8 mouse cellular contexts compared by ENCODE assay signal in genomic region chr9:44878776-44879500, GRCm38 (mm10). TPM values are rescaled to one million over a fixed set of nuclear protein-coding genes. Genes with fewer than 3 reads are reported as not detected.
DNase-seq lines count a peak whose midpoint lies in the region; ATAC-seq and TF ChIP-seq lines count a peak whose summit lies in the region.

No protein-coding gene starts in this region.

- no peak for ATAC-seq in lung, embryonic 14.5 days (ENCODE audit: insufficient read depth)
- peak; percentile 27 for ATAC-seq in common myeloid progenitor, adult 5-6 weeks (replicated peaks; ENCODE audit: low read depth, poor library complexity, severe bottlenecking)
- no peak for ATAC-seq in midbrain, postnatal 0 days (ENCODE audit: low FRiP score)

- peak overlapping the region; percentile 100 for H3K4me2 ChIP-seq in lung, embryonic 14.5 days
- H3K4me2 ChIP-seq in midbrain, postnatal 0 days (ENCODE audit: low read depth, low read length, poor library complexity, severe bottlenecking), result peak overlapping the region; percentile 90

- no peak for DNase-seq in lung, embryonic 14.5 days
- no peak for DNase-seq in lung, postnatal 36 days
- DNase-seq in induced T-regulatory cell, adult 2 months (ENCODE audit: low read depth), result peak; percentile 86
- DNase-seq in midbrain, postnatal 0 days (ENCODE audit: low spot score), result no peak
- DNase-seq in frontal cortex, postnatal 36 days (ENCODE audit: low spot score in 2 of 2), result no peak
- no peak for DNase-seq in kidney, adult 9 months
- no peak for DNase-seq in urinary bladder, adult 18-20 months (ENCODE audit: low spot score in 2 of 2)

- H3K36me3 ChIP-seq in lung, embryonic 14.5 days (ENCODE audit: insufficient read depth), result no peaks in the 10 kb centered on the region
- H3K36me3 ChIP-seq in midbrain, postnatal 0 days (ENCODE audit: insufficient read depth, low read length), result no peaks in the 10 kb centered on the region

- no peak for TF ChIP-seq CTCF in lung, embryonic 14.5 days (IDR thresholded peaks at IDR 0.05; ENCODE audit: low read depth)
- TF ChIP-seq CTCF in midbrain, postnatal 0 days (IDR thresholded peaks at IDR 0.05), result no peak

- peak overlapping the region; percentile 93 for H3K9ac ChIP-seq in lung, embryonic 14.5 days
- peak overlapping the region; percentile 99 for H3K9ac ChIP-seq in midbrain, postnatal 0 days (replicated peaks; ENCODE audit: low read length, poor library complexity, severe bottlenecking)

- H3K27me3 ChIP-seq in lung, embryonic 14.5 days (ENCODE audit: insufficient read depth, low read length), result no peaks in the 10 kb centered on the region
- no peaks in the 10 kb centered on the region for H3K27me3 ChIP-seq in midbrain, postnatal 0 days (ENCODE audit: insufficient read depth, low read length)

- 0 out of 2 replicates have a peak overlapping the region, but pooled peaks have one; percentile 4 for H3K27ac ChIP-seq in lung, embryonic 14.5 days (ENCODE audit: low read depth)
- H3K27ac ChIP-seq in midbrain, postnatal 0 days (ENCODE audit: low read depth, low read length), result peak overlapping the region; percentile 99

- H3K4me1 ChIP-seq in lung, embryonic 14.5 days (ENCODE audit: insufficient read depth), result peaks cover 8% of the 10 kb centered on the region
- peaks cover 17% of the 10 kb centered on the region for H3K4me1 ChIP-seq in midbrain, postnatal 0 days (ENCODE audit: insufficient read depth, low read length)

- peak overlapping the region; percentile 98 for H3K4me3 ChIP-seq in lung, embryonic 14.5 days (ENCODE audit: low read depth, low read length)
- H3K4me3 ChIP-seq in midbrain, postnatal 0 days (ENCODE audit: low read depth, low read length), result peak overlapping the region; percentile 96

- no peaks in the 10 kb centered on the region for H3K9me3 ChIP-seq in lung, embryonic 14.5 days (ENCODE audit: low read depth, low read length)
- no peaks in the 10 kb centered on the region for H3K9me3 ChIP-seq in midbrain, postnatal 0 days (ENCODE audit: low read length)

- 23% methylated on average over 9 of the region's 9 CpGs for WGBS in lung, embryonic 14.5 days
- 12% methylated on average over 8 of the region's 9 CpGs for WGBS in midbrain, postnatal 0 days

RNA-seq across cellular contexts. Expression of gene Kmt2a, which starts 2.2 kb away (rescaled TPM):
- polyA plus RNA-seq in lung, embryonic 14.5 days (2014; fragmentation: Nextera tagmentation; extraction: Ambion mirVana), result 14.4 and 14.7 TPM in 2 replicates
- 19.9 and 21.1 TPM in 2 replicates for total RNA-seq in common myeloid progenitor, adult 5-6 weeks (2017)
- total RNA-seq in midbrain, postnatal 0 days (2014; rRNA removed), result 27.8 and 28.0 TPM in 2 replicates
- polyA plus RNA-seq in midbrain, postnatal 0 days (2015; fragmentation: Nextera tagmentation; extraction: Ambion mirVana), result 14.0 and 20.0 TPM in 2 replicates

RNA-seq across cellular contexts. Expression of gene Atp5l, which starts 41.6 kb away (rescaled TPM):
- 618 and 665 TPM in 2 replicates for polyA plus RNA-seq in lung, embryonic 14.5 days (2014; fragmentation: Nextera tagmentation; extraction: Ambion mirVana)
- 118 and 199 TPM in 2 replicates for total RNA-seq in common myeloid progenitor, adult 5-6 weeks (2017)
- 204 and 253 TPM in 2 replicates for total RNA-seq in midbrain, postnatal 0 days (2014; rRNA removed)
- polyA plus RNA-seq in midbrain, postnatal 0 days (2015; fragmentation: Nextera tagmentation; extraction: Ambion mirVana), result 870 and 874 TPM in 2 replicates
